Mouse (Mus musculus) E14TG2a.4 (cell line): ENCODE data around the gene Kantr.

Experiments
- CTCF ChIP-seq: conservative IDR thresholded peaks from 2 replicates; pipeline ENCODE4 v1.5.1; 2014; ENCODE audit warnings: low read length
- NANOG ChIP-seq: IDR thresholded peaks from 2 replicates; pipeline ENCODE4 v1.6.1; 2014; ENCODE audit warnings: borderline replicate concordance, low read length, mixed read lengths
- POU5F1 ChIP-seq: IDR thresholded peaks from 2 replicates; pipeline ENCODE4 v1.6.1; 2014; ENCODE audit warnings: low read length, borderline replicate concordance

DNA sequence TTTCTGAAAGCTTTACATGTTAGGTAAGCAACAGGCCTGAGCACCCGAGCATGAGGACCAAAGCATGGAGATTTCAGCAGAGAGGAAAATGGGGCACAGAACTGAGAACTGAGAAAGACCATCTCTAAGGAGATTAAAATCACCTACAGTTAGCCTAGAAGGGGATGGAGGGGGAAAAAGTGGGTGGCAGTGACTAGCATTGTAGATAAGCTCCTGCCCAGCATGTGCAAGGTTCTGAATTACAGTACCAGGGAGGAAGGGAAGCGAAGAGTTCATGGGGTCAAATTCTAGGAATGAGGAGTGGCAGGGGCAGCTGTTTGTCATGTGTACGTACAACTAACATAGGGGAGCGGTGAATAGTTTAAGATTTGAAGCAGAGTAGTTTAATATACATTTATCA, 6.8 kb downstream of the Kantr start:
- no peak for TF ChIP-seq CTCF
- no peak for TF ChIP-seq POU5F1
- no peak for TF ChIP-seq NANOG
